Mouse (Mus musculus): Measurements from ENCODE around the gene Zfp839.

Gene Zfp839

GRCm38 (mm10) chr12:110850010-110850928 lies at the start of gene Zfp839:
Zfp839 (plus strand) TSS chr12:110850253.
- peak; percentile 50 for DNase-seq (ENCODE audit: low read depth, low spot score)

- DNase-seq (ENCODE audit: low read depth, low spot score): no peak
These were observed 48.1 kb upstream of the Zfp839 start for GRCm38 (mm10) chr12:110801876-110802464.

- DNase-seq (ENCODE audit: low read depth, low spot score): no peak
These were observed 47.3 kb upstream of the Zfp839 start for GRCm38 (mm10) chr12:110802674-110803297.

GRCm38 (mm10) chr12:110804261-110804660 lies 45.8 kb upstream of the Zfp839 start:
- no peak for DNase-seq (ENCODE audit: low read depth, low spot score)

GRCm38 (mm10) chr12:110806301-110806970 lies 43.6 kb upstream of the Zfp839 start:
- no peak for DNase-seq (ENCODE audit: low read depth, low spot score)

- DNase-seq (ENCODE audit: low read depth, low spot score): no peak
These were observed 41.6 kb upstream of the Zfp839 start for GRCm38 (mm10) chr12:110808430-110808829.

- DNase-seq (ENCODE audit: low read depth, low spot score): no peak
These were observed 41.2 kb upstream of the Zfp839 start for GRCm38 (mm10) chr12:110808848-110809247.

GRCm38 (mm10) chr12:110813132-110813531 lies 36.9 kb upstream of the Zfp839 start:
- DNase-seq (ENCODE audit: low read depth, low spot score): no peak

- DNase-seq (ENCODE audit: low read depth, low spot score): no peak
These were observed 36.4 kb upstream of the Zfp839 start for GRCm38 (mm10) chr12:110813624-110814023.

GRCm38 (mm10) chr12:110814924-110815323 lies 35.1 kb upstream of the Zfp839 start:
- no peak for DNase-seq (ENCODE audit: low read depth, low spot score)

- DNase-seq (ENCODE audit: low read depth, low spot score): no peak
These were observed 33.2 kb upstream of the Zfp839 start for GRCm38 (mm10) chr12:110816833-110817232.

- no peak for DNase-seq (ENCODE audit: low read depth, low spot score)
These were observed 30.7 kb upstream of the Zfp839 start for GRCm38 (mm10) chr12:110819367-110819766.

GRCm38 (mm10) chr12:110821787-110822186 lies 28.3 kb upstream of the Zfp839 start:
- no peak for DNase-seq (ENCODE audit: low read depth, low spot score)

GRCm38 (mm10) chr12:110822366-110822765 lies 27.7 kb upstream of the Zfp839 start:
- DNase-seq (ENCODE audit: low read depth, low spot score): no peak

GRCm38 (mm10) chr12:110828908-110829307 lies 21.1 kb upstream of the Zfp839 start:
- DNase-seq (ENCODE audit: low read depth, low spot score): no peak

GRCm38 (mm10) chr12:110830293-110831024 lies 19.6 kb upstream of the Zfp839 start:
- DNase-seq (ENCODE audit: low read depth, low spot score): no peak

GRCm38 (mm10) chr12:110835182-110835581 lies 14.9 kb upstream of the Zfp839 start:
- DNase-seq (ENCODE audit: low read depth, low spot score): no peak

- DNase-seq (ENCODE audit: low read depth, low spot score): no peak
These were observed 13.3 kb upstream of the Zfp839 start for GRCm38 (mm10) chr12:110836729-110837128.

GRCm38 (mm10) chr12:110837192-110837841 lies 12.7 kb upstream of the Zfp839 start:
- no peak for DNase-seq (ENCODE audit: low read depth, low spot score)

GRCm38 (mm10) chr12:110837850-110838249 lies 12.2 kb upstream of the Zfp839 start:
- no peak for DNase-seq (ENCODE audit: low read depth, low spot score)
